Mouse (Mus musculus) common myeloid progenitor, adult 5-6 weeks (primary cell): ENCODE measurements at regions not wholly inside any gene's neighbourhood (a gene's known extent, or its start where the extent isn't known, plus 50 kb on each side); places are given as distances from the start of the nearest gene placed in this dataset.

Source experiments
- ATAC-seq: replicated peaks from 2 replicates; pipeline ENCODE4 v1.8.0; 2016; ENCODE audit warnings: low read depth, mild to moderate bottlenecking, moderate TSS enrichment, inconsistent platforms; ENCODE audit not compliant: poor library complexity, severe bottlenecking

DNA sequence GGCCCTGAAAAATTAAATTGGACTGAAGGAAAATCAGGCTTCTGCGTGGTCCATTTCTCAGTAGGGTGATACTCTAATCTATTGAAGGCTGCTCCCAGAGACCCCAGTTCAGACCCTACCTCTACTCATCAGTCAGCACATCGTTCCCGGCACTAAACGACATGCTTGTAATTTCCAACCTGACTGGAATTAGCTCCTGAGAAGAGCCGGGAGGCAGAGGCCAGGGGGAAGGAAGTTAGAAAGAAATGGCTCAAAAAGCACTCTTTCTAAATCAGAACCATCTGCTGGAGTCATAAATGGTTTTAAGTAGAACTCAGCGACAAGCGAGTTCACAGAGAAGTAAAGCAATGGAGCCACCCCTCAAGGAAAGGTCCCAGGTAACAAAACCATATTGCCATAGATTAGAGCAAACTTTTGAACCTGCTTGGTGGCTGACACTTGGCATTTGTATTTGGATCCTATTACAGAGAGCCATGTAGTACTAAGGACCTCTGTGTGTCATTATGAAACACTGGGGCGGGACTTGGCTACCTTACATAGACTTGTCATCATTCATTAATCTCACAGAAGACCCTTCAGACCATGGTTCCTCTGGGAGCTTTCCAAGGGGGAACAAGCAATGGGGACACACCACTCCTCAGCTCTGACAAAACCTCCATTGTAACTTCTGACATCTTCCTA is 189.3 kb upstream of the BC052040 start:
- no peak for ATAC-seq

DNA sequence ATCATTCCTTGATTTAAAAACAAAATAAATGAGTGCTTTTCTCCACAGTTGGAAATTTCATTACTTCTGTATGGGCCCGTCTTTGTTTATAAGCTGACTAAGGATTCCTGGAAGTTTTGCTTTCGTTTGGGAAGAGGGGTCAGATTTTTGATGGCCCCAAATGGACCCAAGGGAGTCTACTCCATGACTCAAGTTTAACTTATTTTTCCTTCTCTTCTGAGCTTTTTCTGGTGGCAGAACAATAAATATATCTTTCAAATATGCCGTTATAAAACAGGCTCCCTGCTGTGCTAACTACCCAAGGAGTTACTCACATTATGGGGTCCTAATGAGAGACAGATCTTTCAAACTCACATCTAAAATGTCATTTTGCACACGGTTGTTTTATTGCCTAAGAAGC is 187.4 kb upstream of the BC052040 start:
- no peak for ATAC-seq

- ATAC-seq, result no peak
Measured at GRCm38 (mm10) chr2:115398550-115398949, 183.0 kb upstream of the BC052040 start.

DNA sequence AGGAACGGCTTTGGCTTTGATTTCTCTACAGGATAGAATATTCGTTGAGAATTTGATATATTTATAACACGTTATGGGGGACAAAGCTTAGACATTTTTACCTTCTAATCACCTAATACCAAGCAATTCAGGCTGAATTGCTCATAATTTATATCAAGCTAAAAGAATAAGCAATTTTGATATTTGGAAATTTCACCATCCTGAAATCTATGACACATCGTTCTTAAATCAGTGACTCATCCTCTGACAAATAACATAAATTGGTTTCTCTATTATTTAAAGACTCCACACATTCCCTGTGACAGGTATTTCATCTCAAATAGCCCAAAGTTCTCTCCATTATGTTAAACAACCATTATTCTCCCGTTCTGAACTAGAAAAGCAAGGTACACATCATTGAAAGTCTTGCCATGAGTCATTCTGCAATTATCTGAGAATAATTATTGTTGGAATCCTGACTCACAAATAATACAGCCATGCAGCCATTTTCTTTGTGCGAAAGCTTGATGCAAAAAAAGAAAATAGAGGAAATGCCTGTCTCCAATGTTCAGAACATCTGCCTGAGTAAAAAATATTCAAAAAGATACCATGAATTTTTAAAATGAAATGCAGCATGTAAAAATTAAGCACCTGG is 182.3 kb upstream of the BC052040 start:
- ATAC-seq, result no peak

GRCm38 (mm10) chr2:115399987-115400550 is 181.4 kb upstream of the BC052040 start:
- ATAC-seq, result no peak

GRCm38 (mm10) chr2:115402246-115402645 is 179.3 kb upstream of the BC052040 start:
- no peak for ATAC-seq

DNA sequence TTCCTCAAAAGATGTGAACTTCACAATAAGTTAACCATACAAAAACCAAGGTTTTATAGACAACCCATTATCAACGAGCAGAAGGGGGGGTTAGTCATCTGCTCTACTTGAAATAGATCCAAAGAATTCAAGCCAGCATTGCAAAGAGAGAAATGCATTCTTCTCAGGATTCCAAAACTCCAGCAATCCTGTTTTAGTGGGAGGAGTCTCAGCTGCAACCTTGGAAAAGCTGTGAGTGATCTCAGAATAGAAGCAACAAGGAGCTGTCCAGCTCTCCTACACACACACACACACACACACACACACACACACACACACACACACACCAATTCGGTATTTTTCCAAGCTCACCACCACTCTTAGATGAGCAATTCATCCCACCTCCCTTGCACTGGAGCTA is 149.0 kb upstream of the BC052040 start:
- ATAC-seq, result no peak

GRCm38 (mm10) chr2:115441100-115441499 is 140.4 kb upstream of the BC052040 start:
- no peak for ATAC-seq

DNA sequence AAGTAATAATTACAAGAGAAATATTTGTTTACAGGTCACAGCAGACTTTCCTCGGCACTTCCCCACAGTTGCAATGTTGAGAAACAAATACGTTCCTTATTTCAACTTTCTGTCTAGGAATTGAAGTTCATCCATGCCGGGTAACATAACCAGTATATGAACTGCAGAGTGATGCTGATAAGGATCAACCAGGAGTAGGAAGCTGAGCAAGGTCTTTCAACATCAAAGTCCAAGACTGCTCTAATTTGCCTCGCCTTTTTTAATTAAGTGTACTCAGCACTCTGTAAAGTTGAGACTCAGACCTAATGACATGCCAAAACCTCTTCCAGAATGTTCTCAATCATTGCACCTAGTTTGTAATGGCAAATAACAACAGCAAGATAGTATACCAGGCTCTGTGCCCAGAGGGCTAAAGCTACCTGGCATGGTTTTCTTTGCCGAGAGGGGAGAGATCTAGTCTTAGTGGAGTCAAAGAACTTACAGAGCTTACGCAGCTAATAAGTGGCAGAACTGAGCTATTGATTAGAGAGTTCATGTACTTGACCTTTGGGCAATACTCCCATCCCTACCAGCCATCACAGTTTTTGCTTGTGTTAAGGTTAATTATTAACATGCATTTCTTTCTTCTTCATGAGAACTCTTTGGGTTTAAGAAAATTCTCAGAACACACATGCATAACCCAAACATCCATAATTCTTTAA is 131.6 kb upstream of the BC052040 start:
- no peak for ATAC-seq

GRCm38 (mm10) chr2:115455593-115455992 is 125.9 kb upstream of the BC052040 start:
- ATAC-seq, result no peak

- ATAC-seq, result no peak
Measured at GRCm38 (mm10) chr2:115456372-115457022, 125.0 kb upstream of the BC052040 start.

GRCm38 (mm10) chr2:115460028-115460881 is 121.3 kb upstream of the BC052040 start:
- no peak for ATAC-seq

- no peak for ATAC-seq
Measured at GRCm38 (mm10) chr2:115460882-115461151, 120.7 kb upstream of the BC052040 start.

- no peak for ATAC-seq
Measured at GRCm38 (mm10) chr2:115466170-115466569, 115.3 kb upstream of the BC052040 start.

DNA sequence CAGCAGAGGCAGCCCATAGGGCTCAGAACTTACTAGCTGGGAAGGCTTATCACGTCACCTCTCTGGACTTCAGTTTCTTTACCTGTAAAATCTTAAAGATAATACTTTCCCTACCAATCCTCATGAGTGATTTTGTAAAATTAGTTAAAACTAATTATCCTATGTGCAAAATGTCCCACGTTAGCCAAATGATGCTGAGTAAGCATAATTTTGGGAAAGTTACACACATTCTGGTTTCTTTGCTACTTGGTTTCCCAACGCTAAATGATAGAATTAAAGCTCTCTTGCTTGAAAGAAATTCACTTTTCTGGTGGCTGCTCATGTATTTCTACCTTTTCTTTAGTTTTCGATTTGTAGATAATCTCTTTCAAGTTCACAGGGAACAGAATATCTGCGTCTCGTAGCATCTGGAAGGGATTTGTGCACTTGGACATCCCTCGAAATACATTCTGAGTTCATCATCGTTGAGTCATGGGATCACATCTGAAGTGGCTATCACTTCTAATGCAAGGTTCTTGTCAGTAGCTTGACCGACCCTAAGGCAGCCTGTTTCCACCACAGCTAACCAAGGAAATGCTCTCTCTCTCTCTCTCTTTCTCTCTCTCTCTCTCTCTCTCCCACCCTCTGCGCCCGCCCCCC is 114.3 kb upstream of the BC052040 start:
- ATAC-seq, result no peak

GRCm38 (mm10) chr2:115467936-115468335 is 113.6 kb upstream of the BC052040 start:
- no peak for ATAC-seq

DNA sequence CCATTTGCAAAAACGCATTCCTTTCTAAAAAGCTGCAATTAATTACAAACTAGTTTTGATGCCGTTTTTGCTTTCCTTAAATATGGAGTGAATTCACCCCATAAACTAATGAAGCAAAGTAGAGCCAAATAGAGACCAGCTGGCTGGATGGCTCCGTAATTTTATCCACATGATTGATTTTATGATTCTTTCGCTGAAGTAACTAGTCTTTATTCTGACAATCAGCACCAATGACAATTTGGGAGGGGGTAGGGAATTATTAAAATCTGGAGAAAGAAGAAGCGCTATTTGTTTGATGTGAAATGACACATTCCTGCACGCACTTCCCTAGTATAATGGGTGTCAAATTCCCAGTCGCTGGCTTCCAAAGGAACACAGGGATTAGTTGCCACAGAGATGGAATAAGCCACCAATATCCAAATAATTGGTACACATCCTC is 113.0 kb upstream of the BC052040 start:
- no peak for ATAC-seq

DNA sequence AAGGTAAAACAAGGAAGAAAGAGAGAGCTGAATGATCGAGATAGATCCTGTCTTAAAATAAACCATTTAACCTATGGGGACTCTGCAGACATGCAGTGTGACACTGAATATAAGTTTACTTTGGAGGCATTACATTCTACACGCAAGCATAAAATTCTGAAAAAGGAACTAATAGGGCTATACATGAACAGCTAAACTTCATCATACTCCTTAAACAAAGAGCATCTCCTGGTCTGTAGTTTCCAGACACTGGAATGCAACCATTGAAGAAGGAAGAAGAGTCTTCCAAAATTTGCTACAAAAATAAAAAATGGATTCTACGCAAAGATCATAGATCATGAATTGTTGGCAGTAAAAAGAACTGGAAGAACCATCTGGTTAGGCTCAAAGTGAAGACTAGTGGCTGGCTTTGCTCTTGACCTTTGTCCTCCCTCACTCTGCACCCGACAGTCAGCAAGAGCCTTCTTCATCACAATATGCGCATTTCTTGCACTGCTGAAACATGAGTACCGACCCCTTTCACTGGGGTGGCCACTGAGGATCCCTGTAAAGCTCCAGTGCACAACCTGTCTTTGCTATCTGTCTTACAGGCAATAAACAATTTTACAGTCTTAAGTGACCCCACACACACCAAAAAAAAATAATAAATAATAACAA is 112.2 kb upstream of the BC052040 start:
- no peak for ATAC-seq

- ATAC-seq, result no peak
Measured at GRCm38 (mm10) chr2:115472393-115472792, 109.1 kb upstream of the BC052040 start.
